Mouse (Mus musculus) CH12.LX (cell line): Measurements from ENCODE around the gene Bmpr1a. TPM values are rescaled to one million over a fixed set of nuclear protein-coding genes. Genes with fewer than 3 reads are reported as not detected.

Experiments used
- DNase-seq: peaks from one replicate; pipeline ENCODE4 v3.0.0-alpha.2; 2013; ENCODE audit errors: extremely low read depth
- H3K27ac ChIP-seq: 2 replicates; pipeline ENCODE4 v1.5.1; 2012; ENCODE audit warnings: low read depth, mild to moderate bottlenecking, control low read depth, moderate library complexity; ENCODE audit not compliant: insufficient read depth
- H3K27me3 ChIP-seq: replicated peaks from 2 replicates; pipeline ENCODE3; 2012; ENCODE audit warnings: inconsistent platforms
- H3K36me3 ChIP-seq, 2 experiments: replicated peaks in 1 of 2; 2 replicates each; pipeline versions ENCODE3 to v1.6.1; 2012; ENCODE audit warnings: inconsistent platforms in 1 of 2, low read length in 1 of 2, mild to moderate bottlenecking in 1 of 2, mixed read lengths in 1 of 2, moderate library complexity in 1 of 2; ENCODE audit not compliant: control insufficient read depth in 1 of 2, insufficient read depth in 1 of 2
- H3K4me1 ChIP-seq, 2 experiments: 2 replicates each; pipeline ENCODE4 v1.6.1; 2012; ENCODE audit warnings: inconsistent platforms in 1 of 2, moderate library complexity in 1 of 2; ENCODE audit not compliant: insufficient read depth in 2 of 2, control insufficient read depth in 1 of 2
- H3K4me2 ChIP-seq: 2 replicates; pipeline ENCODE4 v1.6.1; 2012; ENCODE audit warnings: low read depth, mild to moderate bottlenecking, control low read depth; ENCODE audit not compliant: poor library complexity, insufficient read depth, severe bottlenecking
- H3K4me3 ChIP-seq, 3 experiments: fragments of 150-350 bp in 1 of 3; sonication (generic) in 1 of 3; replicated peaks in 1 of 3; 2 replicates each; pipeline versions ENCODE3 to v1.5.1; 2011 to 2012; ENCODE audit warnings: low read depth in 2 of 3, low read length in 2 of 3, mild to moderate bottlenecking in 2 of 3, moderate library complexity in 2 of 3, control low read depth in 1 of 3, improper control_type of control experiment in 1 of 3, inconsistent platforms in 1 of 3, mixed read lengths in 1 of 3; ENCODE audit not compliant: poor library complexity in 1 of 3
- H3K79me2 ChIP-seq: replicated peaks from 2 replicates; pipeline ENCODE4 v1.6.1; 2012; ENCODE audit warnings: mild to moderate bottlenecking, moderate library complexity; ENCODE audit not compliant: control insufficient read depth, poor library complexity, insufficient read depth, severe bottlenecking; ENCODE audit errors: extremely low read depth
- H3K9ac ChIP-seq: 2 replicates; pipeline ENCODE4 v1.6.1; 2012; ENCODE audit warnings: low read depth, mild to moderate bottlenecking, control low read depth, moderate library complexity; ENCODE audit not compliant: insufficient read depth
- H3K9me3 ChIP-seq: replicated peaks from 2 replicates; pipeline ENCODE3; 2012; ENCODE audit warnings: low read length, inconsistent platforms, mixed read lengths
- CHD1 ChIP-seq: IDR thresholded peaks from 2 replicates; pipeline ENCODE4 v1.6.1; 2012; ENCODE audit warnings: low read depth, low read length, improper control_type of control experiment, inconsistent platforms
- CHD2 ChIP-seq: IDR thresholded peaks from 2 replicates; pipeline ENCODE4 v1.6.1; 2011; ENCODE audit warnings: low read length, improper control_type of control experiment
- CTCF ChIP-seq, 2 experiments: IDR thresholded peaks in 1 of 2; conservative IDR thresholded peaks in 1 of 2; 2 replicates each; pipeline ENCODE4 v1.5.1; 2011 to 2012; ENCODE audit warnings: low read depth in 2 of 2, low read length in 2 of 2, improper control_type of control experiment in 1 of 2, inconsistent platforms in 1 of 2, mild to moderate bottlenecking in 1 of 2, moderate library complexity in 1 of 2
- ETS1 ChIP-seq: conservative IDR thresholded peaks from 2 replicates; pipeline ENCODE4 v1.6.1; 2012; ENCODE audit warnings: low read depth, mild to moderate bottlenecking, inconsistent platforms, low read length, improper control_type of control experiment, moderate library complexity
- GABPA ChIP-seq: IDR thresholded peaks from 2 replicates; pipeline ENCODE4 v1.6.1; 2012; ENCODE audit warnings: low read depth, low read length, improper control_type of control experiment, inconsistent platforms; ENCODE audit not compliant: insufficient replicate concordance
- IRF4 ChIP-seq: IDR thresholded peaks from 2 replicates; pipeline ENCODE4 v1.6.1; 2014; ENCODE audit warnings: low read depth, mild to moderate bottlenecking, inconsistent platforms, low read length, improper control_type of control experiment
- JUN ChIP-seq: IDR thresholded peaks from 2 replicates; pipeline ENCODE4 v1.6.1; 2011; ENCODE audit warnings: low read depth, mild to moderate bottlenecking, low read length, improper control_type of control experiment, moderate library complexity; ENCODE audit not compliant: insufficient read depth
- MAFK ChIP-seq: IDR thresholded peaks from 2 replicates; pipeline ENCODE4 v1.6.1; 2011; ENCODE audit warnings: low read length, improper control_type of control experiment; ENCODE audit not compliant: insufficient replicate concordance
- MAX ChIP-seq: IDR thresholded peaks from 2 replicates; pipeline ENCODE4 v1.6.1; 2011; ENCODE audit warnings: low read length, improper control_type of control experiment
- MAZ ChIP-seq: IDR thresholded peaks from 2 replicates; pipeline ENCODE4 v1.6.1; 2012; ENCODE audit warnings: low read depth, mild to moderate bottlenecking, inconsistent platforms, low read length, improper control_type of control experiment, moderate library complexity
- POLR2A ChIP-seq: IDR thresholded peaks from 2 replicates; pipeline ENCODE4 v1.6.1; 2011; ENCODE audit warnings: low read depth, mild to moderate bottlenecking, improper control_type of control experiment, low read length
- POLR2AphosphoS2 ChIP-seq: IDR thresholded peaks from 2 replicates; pipeline ENCODE4 v1.6.1; 2011; ENCODE audit warnings: low read depth, low read length, improper control_type of control experiment
- SIN3A ChIP-seq: IDR thresholded peaks from 2 replicates; pipeline ENCODE4 v1.6.1; 2012; ENCODE audit warnings: low read length, improper control_type of control experiment, inconsistent platforms
- TCF12 ChIP-seq: IDR thresholded peaks from 2 replicates; pipeline ENCODE4 v1.6.1; 2014; ENCODE audit warnings: low read depth, mild to moderate bottlenecking, inconsistent platforms, low read length, improper control_type of control experiment
- UBTF ChIP-seq: IDR thresholded peaks from 2 replicates; pipeline ENCODE4 v1.6.1; 2012; ENCODE audit warnings: low read depth, mild to moderate bottlenecking, inconsistent platforms, low read length, improper control_type of control experiment, moderate library complexity
- USF1 ChIP-seq: IDR thresholded peaks from 2 replicates; pipeline ENCODE4 v1.6.1; 2014; ENCODE audit warnings: low read depth, mild to moderate bottlenecking, inconsistent platforms, low read length, improper control_type of control experiment
- USF2 ChIP-seq: conservative IDR thresholded peaks from 2 replicates; pipeline ENCODE4 v1.6.1; 2011; ENCODE audit warnings: low read depth, low read length, improper control_type of control experiment
- dilution Hi-C: fragments of 300-500 bp; cut with MboI; formaldehyde crosslinking; loops from 2 replicates; pipeline ENCODE4 v1.14.3; 2020; ENCODE audit warnings: low sequenced_read_pairs; ENCODE audit not compliant: extremely low pct_unique_long_range_greater_than_20kb, extremely low pct_ligation_motif_present
- in situ Hi-C: fragments of 300-500 bp; cut with MboI; formaldehyde crosslinking; loops from 3 replicates; pipeline ENCODE4 v1.14.3; 2019; ENCODE audit warnings: low sequenced_read_pairs, low pct_ligation_motif_present, low pct_unique_long_range_greater_than_20kb, mixed read lengths
- polyA plus RNA-seq: library from polyadenylated mRNA; unstranded; fragments of >175 nt; gene quantifications from 2 replicates; pipeline ENCODE4 v1.2.1, GENCODE M21; 2012; ENCODE audit warnings: low read depth; ENCODE audit not compliant: insufficient read length
- total RNA-seq, 2 experiments: library from RNA; depleted of rRNA; stranded (reverse); fragments of 300-350 nt in 1 of 2; fragments of >200 nt in 1 of 2; gene quantifications; 2 replicates each; pipeline ENCODE4 v1.2.3; 2012 to 2014

Bmpr1a gene
- total and polyA plus RNA-seq, 3 experiments: 26.2 to 46.7 (median 30.1) TPM

GRCm38 (mm10) chr14:34447659-34448058, 55.5 kb downstream of the Bmpr1a start:
- Histone ChIP-seq H3K36me3 (peaks cover 13 to 56% of the 10 kb centered on the region in 2 experiments), H3K9ac (no peak overlapping the region), H3K27ac (no peak overlapping the region), H3K27me3 (no peaks in the 10 kb centered on the region), H3K4me3 (no peak overlapping the region), H3K4me1 (peaks cover 0 to 21% of the 10 kb centered on the region in 2 experiments; a peak in 2 of 4 replicates), H3K9me3 (no peaks in the 10 kb centered on the region), H3K79me2 (peaks cover 3% of the 10 kb centered on the region), H3K4me2 (no peak overlapping the region)
- TF ChIP-seq MAFK (no peak), TCF12 (no peak), JUN (no peak), USF2 (no peak), MAX (no peak), CHD2 (no peak), GABPA (no peak), POLR2AphosphoS2 (no peak), MAZ (no peak), IRF4 (no peak), USF1 (no peak), SIN3A (no peak), ETS1 (no peak), POLR2A (no peak), CHD1 (no peak), UBTF (no peak)
- in situ Hi-C loops: loop anchor here (10.0 to 25.0 kb wide), 2 partner anchors 47 to 315 kb away; no protein-coding TSS in a partner anchor
- dilution Hi-C loops: no loop called here
- no peak for DNase-seq

- Histone ChIP-seq H3K9me3 (no peaks in the 10 kb centered on the region), H3K27ac (no peak overlapping the region)
- dilution Hi-C loops (no loop called here), in situ Hi-C loops (loop anchor here (10.0 to 25.0 kb wide), 2 partner anchors 48 to 316 kb away; no protein-coding TSS in a partner anchor)
- TF ChIP-seq POLR2AphosphoS2: no peak
- TF ChIP-seq CTCF (conservative IDR thresholded peaks at IDR 0.05 in 1 of 2, IDR thresholded peaks at IDR 0.05 in 1 of 2; ENCODE audit: low read depth in 2 of 2, low read length in 2 of 2): peak in 1 of 2 experiments; percentile 21; a peak in 1 of 4 replicates
- TF ChIP-seq, all 38 proteins: peak for 1
- no peak overlapping the region for H3K9ac ChIP-seq
- H3K79me2 ChIP-seq: peaks cover 3% of the 10 kb centered on the region
- no peaks in the 10 kb centered on the region for H3K27me3 ChIP-seq
- peaks cover 16 to 60% of the 10 kb centered on the region in 2 experiments for H3K36me3 ChIP-seq
- H3K4me3 ChIP-seq: no peak overlapping the region
- DNase-seq: no peak
- no peak overlapping the region for H3K4me2 ChIP-seq
- H3K4me1 ChIP-seq: peaks cover 0 to 16% of the 10 kb centered on the region in 2 experiments; a peak in 2 of 4 replicates
These were observed 56.5 kb downstream of the Bmpr1a start for GRCm38 (mm10) chr14:34446624-34447023.
